Comparison of ENCODE assay signal across 27 mouse cellular contexts in genomic region chr12:84198880-84199279, GRCm38 (mm10). TPM values are rescaled to one million over a fixed set of nuclear protein-coding genes. Genes with fewer than 3 reads are reported as not detected.
DNase-seq lines count a peak whose midpoint lies in the region; ATAC-seq and TF ChIP-seq lines count a peak whose summit lies in the region.
"Had no signal": no experiment of that assay in that cellular context is flagged by ENCODE, and none has a peak within 500 bp of the region (broad histone marks: within the 10 kb centered on the region; RNA-seq: fewer than 3 reads in every experiment).

No protein-coding gene starts in this region.

- no peak overlapping the region for H3K4me2 ChIP-seq in kidney, embryonic 14.5 days (replicated peaks; ENCODE audit: low read depth, low read length)
- peak overlapping the region; percentile 17 for H3K4me2 ChIP-seq in liver, embryonic 16.5 days (ENCODE audit: low read depth, low read length)
- H3K4me2 ChIP-seq in intestine, postnatal 0 days (replicated peaks; ENCODE audit: low read depth) = no peak overlapping the region
- H3K4me2 ChIP-seq: embryonic facial prominence, embryonic 13.5 days; forebrain, embryonic 15.5 days; hindbrain, embryonic 15.5 days; limb, embryonic 13.5 days had no signal

- peak; percentile 88 for DNase-seq in heart, adult 11 months
- no peak for DNase-seq in heart, adult 9 months (ENCODE audit: low spot score in 2 of 2)
- no peak for DNase-seq in kidney, postnatal 4 days
- peak; percentile 53 for DNase-seq in R1 (ENCODE audit: low read depth, low spot score)
- no peak for DNase-seq in layer of hippocampus, adult 8-10 months (ENCODE audit: low spot score in 2 of 2)
- DNase-seq: adrenal gland, adult 2 months; cerebellum, adult 18-20 months; cerebellum, postnatal 25 days; gastrocnemius, postnatal 14 days; heart, adult 18-20 months; heart, postnatal 14 days; kidney, adult 8-10 months; kidney, postnatal 25 days; thymus, adult 2 months; thymus, postnatal 4 days had no signal

- TF ChIP-seq CTCF in intestine, postnatal 0 days (IDR thresholded peaks at IDR 0.05; ENCODE audit: low read depth) = no peak

- H3K27me3 ChIP-seq in kidney, embryonic 14.5 days (ENCODE audit: control insufficient read depth, insufficient read depth, low read length) = no peaks in the 10 kb centered on the region
- no peaks in the 10 kb centered on the region for H3K27me3 ChIP-seq in liver, embryonic 16.5 days (ENCODE audit: control insufficient read depth, insufficient read depth, low read depth, low read length)
- H3K27me3 ChIP-seq in intestine, postnatal 0 days (replicated peaks; ENCODE audit: control insufficient read depth, insufficient read depth, low read length) = no peaks in the 10 kb centered on the region
- H3K27me3 ChIP-seq: embryonic facial prominence, embryonic 13.5 days; forebrain, embryonic 15.5 days; hindbrain, embryonic 15.5 days; limb, embryonic 13.5 days; Patski had no signal

- ATAC-seq in kidney, embryonic 14.5 days (ENCODE audit: low FRiP score, low TSS enrichment) = no peak
- ATAC-seq in liver, embryonic 16.5 days (ENCODE audit: low read depth) = no peak
- ATAC-seq in intestine, postnatal 0 days = no peak
- ATAC-seq: forebrain, embryonic 15.5 days; Patski had no signal

- WGBS in kidney, embryonic 14.5 days = 76% methylated on average over 10 of the region's 10 CpGs
- 66% methylated on average over 10 of the region's 10 CpGs for WGBS in liver, embryonic 16.5 days (ENCODE audit: insufficient replicate concordance)
- WGBS in intestine, postnatal 0 days = 75% methylated on average over 10 of the region's 10 CpGs

- H3K9me3 ChIP-seq in kidney, embryonic 14.5 days (ENCODE audit: control insufficient read depth, low read length) = no peaks in the 10 kb centered on the region
- H3K9me3 ChIP-seq in liver, embryonic 16.5 days (replicated peaks; ENCODE audit: control insufficient read depth, low read length) = no peaks in the 10 kb centered on the region
- H3K9me3 ChIP-seq in intestine, postnatal 0 days (ENCODE audit: control insufficient read depth) = no peaks in the 10 kb centered on the region
- H3K9me3 ChIP-seq: embryonic facial prominence, embryonic 13.5 days; forebrain, embryonic 15.5 days; G1E; hindbrain, embryonic 15.5 days; limb, embryonic 13.5 days; midbrain, embryonic 10.5 days had no signal

- no peak overlapping the region for H3K4me3 ChIP-seq in kidney, embryonic 14.5 days (ENCODE audit: low read length)
- H3K4me3 ChIP-seq in liver, embryonic 16.5 days (ENCODE audit: low read depth, low read length) = no peak overlapping the region
- H3K4me3 ChIP-seq in intestine, postnatal 0 days (ENCODE audit: low read depth, low read length) = no peak overlapping the region
- H3K4me3 ChIP-seq: embryonic facial prominence, embryonic 13.5 days; forebrain, embryonic 15.5 days; hindbrain, embryonic 15.5 days; limb, embryonic 13.5 days; midbrain, embryonic 10.5 days had no signal

- no peaks in the 10 kb centered on the region for H3K36me3 ChIP-seq in kidney, embryonic 14.5 days (ENCODE audit: control insufficient read depth, insufficient read depth, low read length)
- no peaks in the 10 kb centered on the region for H3K36me3 ChIP-seq in liver, embryonic 16.5 days (ENCODE audit: control insufficient read depth, insufficient read depth)
- no peaks in the 10 kb centered on the region for H3K36me3 ChIP-seq in intestine, postnatal 0 days (ENCODE audit: control insufficient read depth, insufficient read depth)
- H3K36me3 ChIP-seq: forebrain, embryonic 15.5 days; hindbrain, embryonic 15.5 days; limb, embryonic 13.5 days had no signal

- H3K4me1 ChIP-seq in kidney, embryonic 14.5 days (ENCODE audit: control insufficient read depth, insufficient read depth, low read length) = peaks cover 30% of the 10 kb centered on the region
- H3K4me1 ChIP-seq in liver, embryonic 16.5 days (ENCODE audit: control insufficient read depth, low read depth, low read length) = peaks cover 81% of the 10 kb centered on the region
- H3K4me1 ChIP-seq in intestine, postnatal 0 days (replicated peaks; ENCODE audit: control insufficient read depth, insufficient read depth, low read length) = peaks cover 6% of the 10 kb centered on the region

- H3K27ac ChIP-seq in kidney, embryonic 14.5 days (ENCODE audit: low read depth, low read length) = no peak overlapping the region
- peak overlapping the region; percentile 62 for H3K27ac ChIP-seq in liver, embryonic 16.5 days (ENCODE audit: low read length)
- no peak overlapping the region for H3K27ac ChIP-seq in intestine, postnatal 0 days (ENCODE audit: low read depth, low read length)
- H3K27ac ChIP-seq: embryonic facial prominence, embryonic 13.5 days; forebrain, embryonic 15.5 days; hindbrain, embryonic 15.5 days; limb, embryonic 13.5 days; macrophage; midbrain, embryonic 10.5 days; stomach, postnatal 0 days had no signal

- 0 out of 2 replicates have a peak overlapping the region, but pooled peaks have one; percentile 28 for H3K9ac ChIP-seq in kidney, embryonic 14.5 days (ENCODE audit: low read depth, low read length)
- no peak overlapping the region; the same call in 1 of the 2 replicates for H3K9ac ChIP-seq in liver, embryonic 16.5 days (ENCODE audit: low read depth, low read length)
- H3K9ac ChIP-seq in intestine, postnatal 0 days (ENCODE audit: low read depth, low read length) = no peak overlapping the region
- H3K9ac ChIP-seq: embryonic facial prominence, embryonic 13.5 days; forebrain, embryonic 15.5 days; hindbrain, embryonic 15.5 days; limb, embryonic 13.5 days had no signal

RNA-seq across cellular contexts. Expression of gene Elmsan1, which starts 19.8 kb away (rescaled TPM):
- 5.8 and 9.3 TPM in 2 replicates for polyA plus RNA-seq in kidney, embryonic 14.5 days (2014; fragmentation: Nextera tagmentation; extraction: Ambion mirVana)
- polyA plus RNA-seq in liver, embryonic 16.5 days (2015; fragmentation: Nextera tagmentation; extraction: Ambion mirVana) = 6.9 and 7.8 TPM in 2 replicates
- polyA plus RNA-seq in intestine, postnatal 0 days (2015; fragmentation: Nextera tagmentation; extraction: Ambion mirVana) = 4.4 and 4.9 TPM in 2 replicates
- 10 to 100 TPM; 21.6 to 28.5 (median 26.0) TPM for total RNA-seq in layer of hippocampus, adult 8-10 months (2022)

RNA-seq across cellular contexts. Expression of gene Pnma1, which starts 50.6 kb away (rescaled TPM):
- 0.24 and 0.51 TPM in 2 replicates for polyA plus RNA-seq in kidney, embryonic 14.5 days (2014; fragmentation: Nextera tagmentation; extraction: Ambion mirVana)
- polyA plus RNA-seq in liver, embryonic 16.5 days (2015; fragmentation: Nextera tagmentation; extraction: Ambion mirVana) = 0.12 and 0.14 TPM in 2 replicates
- 0.30 and 0.43 TPM in 2 replicates for polyA plus RNA-seq in intestine, postnatal 0 days (2015; fragmentation: Nextera tagmentation; extraction: Ambion mirVana)
- total RNA-seq in layer of hippocampus, adult 8-10 months (2022) = 1 to 10 TPM; 3.1 to 3.9 (median 3.6) TPM
- polyA plus RNA-seq: adrenal gland, adult 2 months had no signal

Comparison
In these comparisons a context has a peak if more than half of its experiments do, and no peak if none do; other contexts are left out.
1. DNase-seq: peak in heart, adult 11 months (single experiment) and R1 (single experiment); none in heart, adult 9 months (0 of 2), kidney, postnatal 4 days (0 of 2) and layer of hippocampus, adult 8-10 months (0 of 2).